Mouse (Mus musculus) CH12.LX (cell line): ENCODE measurements around the gene Igfbp5. TPM values are rescaled to one million over a fixed set of nuclear protein-coding genes. Genes with fewer than 3 reads are reported as not detected.

Source experiments
- DNase-seq: peaks from one replicate; pipeline ENCODE4 v3.0.0-alpha.2; 2013; ENCODE audit errors: extremely low read depth
- H3K27ac ChIP-seq: 2 replicates; pipeline ENCODE4 v1.5.1; 2012; ENCODE audit warnings: low read depth, mild to moderate bottlenecking, control low read depth, moderate library complexity; ENCODE audit not compliant: insufficient read depth
- H3K27me3 ChIP-seq: replicated peaks from 2 replicates; pipeline ENCODE3; 2012; ENCODE audit warnings: inconsistent platforms
- H3K36me3 ChIP-seq, 2 experiments: replicated peaks in 1 of 2; 2 replicates each; pipeline versions ENCODE3 to v1.6.1; 2012; ENCODE audit warnings: inconsistent platforms in 1 of 2, low read length in 1 of 2, mild to moderate bottlenecking in 1 of 2, mixed read lengths in 1 of 2, moderate library complexity in 1 of 2; ENCODE audit not compliant: control insufficient read depth in 1 of 2, insufficient read depth in 1 of 2
- H3K4me1 ChIP-seq, 2 experiments: 2 replicates each; pipeline ENCODE4 v1.6.1; 2012; ENCODE audit warnings: inconsistent platforms in 1 of 2, moderate library complexity in 1 of 2; ENCODE audit not compliant: insufficient read depth in 2 of 2, control insufficient read depth in 1 of 2
- H3K4me2 ChIP-seq: 2 replicates; pipeline ENCODE4 v1.6.1; 2012; ENCODE audit warnings: low read depth, mild to moderate bottlenecking, control low read depth; ENCODE audit not compliant: poor library complexity, insufficient read depth, severe bottlenecking
- H3K4me3 ChIP-seq, 3 experiments: fragments of 150-350 bp in 1 of 3; sonication (generic) in 1 of 3; replicated peaks in 1 of 3; 2 replicates each; pipeline versions ENCODE3 to v1.5.1; 2011 to 2012; ENCODE audit warnings: low read depth in 2 of 3, low read length in 2 of 3, mild to moderate bottlenecking in 2 of 3, moderate library complexity in 2 of 3, control low read depth in 1 of 3, improper control_type of control experiment in 1 of 3, inconsistent platforms in 1 of 3, mixed read lengths in 1 of 3; ENCODE audit not compliant: poor library complexity in 1 of 3
- H3K79me2 ChIP-seq: replicated peaks from 2 replicates; pipeline ENCODE4 v1.6.1; 2012; ENCODE audit warnings: mild to moderate bottlenecking, moderate library complexity; ENCODE audit not compliant: control insufficient read depth, poor library complexity, insufficient read depth, severe bottlenecking; ENCODE audit errors: extremely low read depth
- H3K9ac ChIP-seq: 2 replicates; pipeline ENCODE4 v1.6.1; 2012; ENCODE audit warnings: low read depth, mild to moderate bottlenecking, control low read depth, moderate library complexity; ENCODE audit not compliant: insufficient read depth
- H3K9me3 ChIP-seq: replicated peaks from 2 replicates; pipeline ENCODE3; 2012; ENCODE audit warnings: low read length, inconsistent platforms, mixed read lengths
- CHD2 ChIP-seq: IDR thresholded peaks from 2 replicates; pipeline ENCODE4 v1.6.1; 2011; ENCODE audit warnings: low read length, improper control_type of control experiment
- ELF1 ChIP-seq: IDR thresholded peaks from 2 replicates; pipeline ENCODE4 v1.6.1; 2014; ENCODE audit warnings: low read depth, mild to moderate bottlenecking, inconsistent platforms, low read length, improper control_type of control experiment
- EP300 ChIP-seq: IDR thresholded peaks from 2 replicates; pipeline ENCODE4 v1.6.1; 2011; ENCODE audit warnings: low read length, improper control_type of control experiment
- ETS1 ChIP-seq: conservative IDR thresholded peaks from 2 replicates; pipeline ENCODE4 v1.6.1; 2012; ENCODE audit warnings: low read depth, mild to moderate bottlenecking, inconsistent platforms, low read length, improper control_type of control experiment, moderate library complexity
- HCFC1 ChIP-seq: IDR thresholded peaks from 2 replicates; pipeline ENCODE4 v1.6.1; 2012; ENCODE audit warnings: low read depth, mild to moderate bottlenecking, inconsistent platforms, low read length, improper control_type of control experiment
- IRF4 ChIP-seq: IDR thresholded peaks from 2 replicates; pipeline ENCODE4 v1.6.1; 2014; ENCODE audit warnings: low read depth, mild to moderate bottlenecking, inconsistent platforms, low read length, improper control_type of control experiment
- JUN ChIP-seq: IDR thresholded peaks from 2 replicates; pipeline ENCODE4 v1.6.1; 2011; ENCODE audit warnings: low read depth, mild to moderate bottlenecking, low read length, improper control_type of control experiment, moderate library complexity; ENCODE audit not compliant: insufficient read depth
- JUND ChIP-seq: conservative IDR thresholded peaks from 2 replicates; pipeline ENCODE4 v1.6.1; 2011; ENCODE audit warnings: low read depth, low read length, improper control_type of control experiment
- KAT2A ChIP-seq: IDR thresholded peaks from 2 replicates; pipeline ENCODE4 v1.6.1; 2012; ENCODE audit warnings: low read length, improper control_type of control experiment, inconsistent platforms; ENCODE audit not compliant: insufficient replicate concordance
- MAFK ChIP-seq: IDR thresholded peaks from 2 replicates; pipeline ENCODE4 v1.6.1; 2011; ENCODE audit warnings: low read length, improper control_type of control experiment; ENCODE audit not compliant: insufficient replicate concordance
- MAX ChIP-seq: IDR thresholded peaks from 2 replicates; pipeline ENCODE4 v1.6.1; 2011; ENCODE audit warnings: low read length, improper control_type of control experiment
- PAX5 ChIP-seq: IDR thresholded peaks from 2 replicates; pipeline ENCODE4 v1.6.1; 2012; ENCODE audit warnings: low read length, inconsistent platforms, mixed read lengths
- TBP ChIP-seq: conservative IDR thresholded peaks from 2 replicates; pipeline ENCODE4 v1.6.1; 2011; ENCODE audit warnings: low read depth, low read length, improper control_type of control experiment
- UBTF ChIP-seq: IDR thresholded peaks from 2 replicates; pipeline ENCODE4 v1.6.1; 2012; ENCODE audit warnings: low read depth, mild to moderate bottlenecking, inconsistent platforms, low read length, improper control_type of control experiment, moderate library complexity
- USF2 ChIP-seq: conservative IDR thresholded peaks from 2 replicates; pipeline ENCODE4 v1.6.1; 2011; ENCODE audit warnings: low read depth, low read length, improper control_type of control experiment
- ZKSCAN1 ChIP-seq: IDR thresholded peaks from 2 replicates; pipeline ENCODE4 v1.6.1; 2012; ENCODE audit warnings: low read depth, inconsistent platforms, low read length, improper control_type of control experiment, borderline replicate concordance
- ZMIZ1 ChIP-seq: IDR thresholded peaks from 2 replicates; pipeline ENCODE4 v1.6.1; 2012; ENCODE audit warnings: low read depth, mild to moderate bottlenecking, inconsistent platforms, low read length, improper control_type of control experiment
- ZNF384 ChIP-seq: IDR thresholded peaks from 2 replicates; pipeline ENCODE4 v1.6.1; 2012; ENCODE audit warnings: low read depth, low read length, improper control_type of control experiment, inconsistent platforms
- dilution Hi-C: fragments of 300-500 bp; cut with MboI; formaldehyde crosslinking; loops from 2 replicates; pipeline ENCODE4 v1.14.3; 2020; ENCODE audit warnings: low sequenced_read_pairs; ENCODE audit not compliant: extremely low pct_unique_long_range_greater_than_20kb, extremely low pct_ligation_motif_present
- in situ Hi-C: fragments of 300-500 bp; cut with MboI; formaldehyde crosslinking; loops from 3 replicates; pipeline ENCODE4 v1.14.3; 2019; ENCODE audit warnings: low sequenced_read_pairs, low pct_ligation_motif_present, low pct_unique_long_range_greater_than_20kb, mixed read lengths
- polyA plus RNA-seq: library from polyadenylated mRNA; unstranded; fragments of >175 nt; gene quantifications from 2 replicates; pipeline ENCODE4 v1.2.1, GENCODE M21; 2012; ENCODE audit warnings: low read depth; ENCODE audit not compliant: insufficient read length
- total RNA-seq, 2 experiments: library from RNA; depleted of rRNA; stranded (reverse); fragments of 300-350 nt in 1 of 2; fragments of >200 nt in 1 of 2; gene quantifications; 2 replicates each; pipeline ENCODE4 v1.2.3; 2012 to 2014

The Igfbp5 gene
- total and polyA plus RNA-seq, 3 experiments, result 0.08 to 0.09 TPM; not detected in 1

- no peak overlapping the region for H3K4me2 ChIP-seq
These were observed 12.4 kb downstream of the Igfbp5 start for GRCm38 (mm10) chr1:72862248-72862647.

GRCm38 (mm10) chr1:72861702-72862101, 13.0 kb downstream of the Igfbp5 start:
- Histone ChIP-seq H3K4me1 (no peaks in the 10 kb centered on the region), H3K9me3 (no peaks in the 10 kb centered on the region), H3K36me3 (no peaks in the 10 kb centered on the region), H3K9ac (no peak overlapping the region), H3K4me3 (no peak overlapping the region), H3K79me2 (no peaks in the 10 kb centered on the region), H3K4me2 (no peak overlapping the region), H3K27me3 (peaks cover 58% of the 10 kb centered on the region), H3K27ac (no peak overlapping the region)
- TF ChIP-seq JUN, result no peak
- dilution Hi-C loops, result no loop called here
- DNase-seq, result no peak
- in situ Hi-C loops, result loop anchor here (10.0 to 25.0 kb wide), 2 partner anchors 274 to 413 kb away; partner anchors contain the start of gene Smarcal1

More at GRCm38 (mm10) chr1:72862248-72862647, 12.4 kb downstream of the Igfbp5 start:
- H3K9ac ChIP-seq, result no peak overlapping the region
- no peak overlapping the region for H3K27ac ChIP-seq
- TF ChIP-seq ZKSCAN1, result no peak
- no peak for TF ChIP-seq MAX
- dilution Hi-C loops (no loop called here), in situ Hi-C loops (loop anchor here (10.0 to 25.0 kb wide), 2 partner anchors 275 to 413 kb away; partner anchors contain the start of gene Smarcal1)
- DNase-seq, result no peak
- H3K9me3 ChIP-seq, result no peaks in the 10 kb centered on the region
- H3K36me3 ChIP-seq, result no peaks in the 10 kb centered on the region
- H3K4me3 ChIP-seq, result no peak overlapping the region
- H3K79me2 ChIP-seq, result no peaks in the 10 kb centered on the region
- peaks cover 58% of the 10 kb centered on the region for H3K27me3 ChIP-seq
- H3K4me1 ChIP-seq, result peaks cover 1% of the 10 kb centered on the region in 2 experiments

- Histone ChIP-seq H3K36me3 (no peaks in the 10 kb centered on the region), H3K4me2 (no peak overlapping the region), H3K9ac (no peak overlapping the region), H3K4me3 (no peak overlapping the region), H3K4me1 (no peaks in the 10 kb centered on the region), H3K9me3 (no peaks in the 10 kb centered on the region), H3K79me2 (no peaks in the 10 kb centered on the region), H3K27ac (no peak overlapping the region), H3K27me3 (peaks cover 58% of the 10 kb centered on the region)
- no peak for DNase-seq
- TF ChIP-seq CHD2 (no peak), UBTF (no peak), KAT2A (no peak), MAFK (no peak), PAX5 (no peak), HCFC1 (no peak), TBP (no peak), ETS1 (no peak), ELF1 (no peak), ZMIZ1 (no peak), JUND (no peak), EP300 (no peak), IRF4 (no peak), USF2 (no peak), ZNF384 (no peak)
- in situ Hi-C loops (loop anchor here (10.0 to 25.0 kb wide), 2 partner anchors 273 to 414 kb away; partner anchors contain the start of gene Smarcal1), dilution Hi-C loops (no loop called here)
These were observed 14.2 kb downstream of the Igfbp5 start for GRCm38 (mm10) chr1:72860502-72860901.
